Mouse (Mus musculus): ENCODE measurements around the gene Myl4. TPM values are rescaled to one million over a fixed set of nuclear protein-coding genes. Genes with fewer than 3 reads are reported as not detected.

The Myl4 gene
- polyA plus RNA-seq, 1 experiment from 2014 or later: 7.1 TPM

DNA sequence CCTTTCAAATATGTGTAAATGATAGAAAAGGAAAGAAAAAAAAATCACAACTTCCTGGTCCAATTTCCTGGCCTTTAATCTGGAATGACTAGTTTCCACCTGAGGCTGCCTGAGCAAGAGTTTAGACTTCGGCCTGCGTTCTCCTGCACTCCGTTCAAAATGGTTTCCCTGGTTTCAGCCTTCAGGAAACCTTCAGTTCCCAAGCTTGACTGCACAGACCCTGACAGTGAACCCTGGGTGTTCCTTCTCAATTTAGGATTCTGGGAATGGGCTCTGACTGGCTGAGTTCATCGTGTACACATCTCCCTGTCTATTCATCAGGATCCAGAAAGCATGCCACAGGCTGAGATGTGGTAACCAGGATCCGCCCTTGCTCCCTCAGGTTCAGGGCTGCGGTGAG lies 53.7 kb downstream of the Myl4 start:
- no peak for TF ChIP-seq CTCF (IDR thresholded peaks at IDR 0.05; ENCODE audit: low read depth)
- no peak overlapping the region for H3K4me2 ChIP-seq (replicated peaks; ENCODE audit: low read depth)
- 0 out of 2 replicates have a peak, but pooled peaks cover 3% of the 10 kb centered on the region for H3K4me1 ChIP-seq (replicated peaks; ENCODE audit: control insufficient read depth, insufficient read depth, low read length)
- no peaks in the 10 kb centered on the region for H3K36me3 ChIP-seq (ENCODE audit: control insufficient read depth, insufficient read depth)
- no peaks in the 10 kb centered on the region; the same call in 1 of the 2 replicates for H3K27me3 ChIP-seq (replicated peaks; ENCODE audit: control insufficient read depth, insufficient read depth, low read length)
- WGBS: 41% methylated on average over 6 of the region's 6 CpGs
- H3K4me3 ChIP-seq (ENCODE audit: low read depth, low read length): no peak overlapping the region
- H3K27ac ChIP-seq (ENCODE audit: low read depth, low read length): no peak overlapping the region
- H3K9ac ChIP-seq (ENCODE audit: low read depth, low read length): no peak overlapping the region
- no peak for ATAC-seq
- H3K9me3 ChIP-seq (ENCODE audit: control insufficient read depth): no peaks in the 10 kb centered on the region

DNA sequence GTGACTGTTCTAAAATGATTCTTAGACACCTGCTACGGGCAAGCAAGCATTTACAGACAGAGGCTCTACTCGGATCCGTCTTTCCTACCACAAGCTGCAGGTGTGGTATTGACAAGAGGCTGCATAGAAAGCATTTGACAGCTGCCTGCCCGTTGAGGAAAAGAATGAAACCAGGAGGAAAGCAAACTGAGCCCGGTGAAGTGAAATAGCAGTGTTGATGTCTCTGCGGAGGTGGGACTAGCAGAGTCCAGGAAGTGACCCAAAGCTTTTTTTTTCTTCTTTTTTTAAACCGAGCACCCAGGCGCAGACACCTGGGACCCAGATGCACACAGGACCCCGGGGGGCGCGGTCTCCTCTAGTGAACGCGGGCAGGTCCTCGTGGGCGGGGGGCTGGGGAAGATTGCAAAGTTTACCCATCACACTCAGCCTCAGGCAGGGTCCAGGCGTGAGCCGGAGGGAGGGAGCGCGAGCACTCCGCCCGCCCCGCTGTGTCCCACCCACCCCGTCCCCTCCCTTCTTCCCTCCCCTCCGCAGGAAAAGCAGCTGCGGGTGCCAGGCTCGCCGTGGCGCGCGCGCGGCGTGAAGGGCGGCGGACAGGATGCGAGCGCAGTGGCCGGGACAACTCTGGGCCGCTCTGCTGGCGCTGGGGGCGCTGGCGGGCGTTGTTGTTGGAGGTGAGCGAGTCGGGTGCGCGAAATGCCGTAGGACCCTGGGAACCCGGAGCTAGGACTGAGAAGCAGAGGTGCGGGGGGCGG lies 57.2 kb downstream of the Myl4 start, which contains the start of gene Itgb3:
Itgb3 (plus strand) TSS at position 510 of the 755 bp plus-strand sequence.
- Histone ChIP-seq H3K9me3 (ENCODE audit: control insufficient read depth) (no peaks in the 10 kb centered on the region), H3K4me3 (ENCODE audit: low read depth, low read length) (peak within 1 kb of the TSS; percentile 47), H3K27me3 (replicated peaks; ENCODE audit: control insufficient read depth, insufficient read depth, low read length) (peaks cover 11% of the 10 kb centered on the region), H3K4me1 (replicated peaks; ENCODE audit: control insufficient read depth, insufficient read depth, low read length) (0 out of 2 replicates have a peak, but pooled peaks cover 3% of the 10 kb centered on the region), H3K27ac (ENCODE audit: low read depth, low read length) (peak within 1 kb of the TSS; percentile 64), H3K36me3 (ENCODE audit: control insufficient read depth, insufficient read depth) (no peaks in the 10 kb centered on the region), H3K4me2 (replicated peaks; ENCODE audit: low read depth) (peak within 1 kb of the TSS; percentile 90), H3K9ac (ENCODE audit: low read depth, low read length) (peak within 1 kb of the TSS; percentile 50)
- WGBS: 1% methylated on average over 50 of the region's 51 CpGs
- peak; percentile 71 for TF ChIP-seq CTCF (IDR thresholded peaks at IDR 0.05; ENCODE audit: low read depth)
- peak; percentile 73 for ATAC-seq

DNA sequence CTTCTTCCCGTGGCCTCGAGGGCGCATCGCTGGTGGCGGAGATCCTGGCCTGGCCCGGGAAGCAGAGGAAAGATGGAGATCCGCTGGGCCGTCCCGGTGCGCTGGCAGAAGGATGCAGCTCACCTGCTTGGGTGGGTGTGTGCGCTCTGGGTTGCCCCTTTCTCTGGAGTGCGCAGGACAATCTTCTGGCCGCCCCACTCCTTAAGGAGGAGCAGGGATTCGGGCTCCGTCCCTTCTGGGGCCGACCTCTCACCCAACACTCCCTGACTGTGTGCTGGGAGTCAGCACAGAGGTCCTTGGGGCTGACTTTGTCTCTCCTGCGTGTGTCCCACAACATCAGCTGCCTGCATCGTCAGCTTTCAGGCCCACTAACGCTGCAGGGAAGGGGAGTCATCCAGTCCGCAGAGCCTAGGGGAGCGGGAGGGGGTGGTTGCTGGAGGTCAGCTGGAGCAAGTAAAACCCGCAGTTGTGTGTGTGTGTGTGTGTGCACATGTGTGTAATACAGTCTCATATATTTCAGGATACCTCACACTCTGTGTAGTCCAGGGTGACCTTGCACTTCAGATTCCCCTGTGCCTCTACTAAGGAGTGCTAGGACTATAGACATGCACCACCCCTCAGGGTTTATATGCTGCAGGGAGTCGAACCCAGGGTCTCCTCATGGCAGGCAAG lies 57.9 kb downstream of the Myl4 start:
- H3K36me3 ChIP-seq (ENCODE audit: control insufficient read depth, insufficient read depth): no peaks in the 10 kb centered on the region
- TF ChIP-seq CTCF (IDR thresholded peaks at IDR 0.05; ENCODE audit: low read depth): no peak
- H3K27me3 ChIP-seq (replicated peaks; ENCODE audit: control insufficient read depth, insufficient read depth, low read length): peaks cover 11% of the 10 kb centered on the region
- no peaks in the 10 kb centered on the region for H3K9me3 ChIP-seq (ENCODE audit: control insufficient read depth)
- H3K4me3 ChIP-seq (ENCODE audit: low read depth, low read length): peak overlapping the region; percentile 47
- ATAC-seq: no peak
- 2% methylated on average over 21 of the region's 23 CpGs for WGBS
- H3K27ac ChIP-seq (ENCODE audit: low read depth, low read length): peak overlapping the region; percentile 64
- 0 out of 2 replicates have a peak, but pooled peaks cover 3% of the 10 kb centered on the region for H3K4me1 ChIP-seq (replicated peaks; ENCODE audit: control insufficient read depth, insufficient read depth, low read length)
- H3K9ac ChIP-seq (ENCODE audit: low read depth, low read length): peak overlapping the region; percentile 50
- H3K4me2 ChIP-seq (replicated peaks; ENCODE audit: low read depth): peak overlapping the region; percentile 90

DNA sequence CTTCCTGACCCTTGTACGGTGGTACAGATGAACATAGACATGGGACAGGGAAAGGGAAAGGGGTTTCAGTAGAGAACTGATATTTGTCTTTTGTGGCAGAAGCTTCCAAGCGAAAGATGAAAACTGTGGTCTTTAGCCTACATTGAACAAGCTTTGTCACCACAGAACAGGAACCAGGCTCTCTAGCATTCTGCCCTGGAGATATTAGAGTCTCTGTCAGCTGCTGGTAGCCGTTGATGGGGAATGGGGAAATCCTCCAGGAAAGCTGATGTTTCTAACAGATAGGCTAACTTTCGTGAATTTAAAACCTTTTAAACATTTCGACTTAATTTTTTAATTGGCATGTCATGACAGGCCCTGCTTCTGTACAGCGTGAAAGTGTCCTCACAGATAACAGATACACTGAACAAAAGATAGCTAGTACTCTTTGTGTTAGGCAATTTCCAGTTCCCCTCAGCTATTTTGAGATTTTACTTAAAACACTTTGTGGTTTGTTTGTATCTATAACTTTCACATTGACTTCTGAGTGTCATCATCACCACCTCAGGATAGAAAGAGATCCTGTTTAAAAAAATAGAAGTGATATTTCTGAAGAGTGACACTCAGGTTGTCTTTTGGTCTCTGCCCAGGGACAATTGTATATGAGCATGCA lies 58.7 kb downstream of the Myl4 start:
- Histone ChIP-seq H3K27me3 (replicated peaks; ENCODE audit: control insufficient read depth, insufficient read depth, low read length) (peaks cover 11% of the 10 kb centered on the region), H3K4me3 (ENCODE audit: low read depth, low read length) (peak overlapping the region; percentile 47; the same call in 1 of the 2 replicates), H3K27ac (ENCODE audit: low read depth, low read length) (no peak overlapping the region), H3K36me3 (ENCODE audit: control insufficient read depth, insufficient read depth) (no peaks in the 10 kb centered on the region), H3K9ac (ENCODE audit: low read depth, low read length) (no peak overlapping the region), H3K4me2 (replicated peaks; ENCODE audit: low read depth) (peak overlapping the region; percentile 90), H3K9me3 (ENCODE audit: control insufficient read depth) (no peaks in the 10 kb centered on the region), H3K4me1 (replicated peaks; ENCODE audit: control insufficient read depth, insufficient read depth, low read length) (0 out of 2 replicates have a peak, but pooled peaks cover 3% of the 10 kb centered on the region)
- no peak for ATAC-seq
- TF ChIP-seq CTCF (IDR thresholded peaks at IDR 0.05; ENCODE audit: low read depth): no peak
- WGBS: 69% methylated on average over 6 of the region's 6 CpGs

DNA sequence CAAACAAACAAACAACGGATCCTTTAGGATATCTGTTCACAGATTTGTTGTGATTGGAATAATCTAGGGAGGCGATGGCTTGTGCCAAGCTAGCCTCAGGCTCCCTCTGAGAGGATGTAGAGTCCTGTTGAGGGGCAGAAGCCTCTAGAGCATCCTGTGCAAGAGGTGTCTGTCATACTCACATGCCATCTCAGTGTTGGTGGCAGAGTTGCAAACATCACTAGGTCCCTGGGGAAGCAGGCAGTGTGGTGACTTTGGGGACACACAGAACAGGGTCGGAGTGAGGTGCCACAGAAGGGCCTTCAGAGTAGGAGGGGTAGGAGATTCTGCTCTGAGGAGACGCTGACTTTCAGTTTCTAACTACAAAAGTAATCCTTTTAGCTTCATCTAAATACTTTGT lies 59.3 kb downstream of the Myl4 start:
- no peak overlapping the region for H3K4me3 ChIP-seq (ENCODE audit: low read depth, low read length)
- no peak overlapping the region for H3K9ac ChIP-seq (ENCODE audit: low read depth, low read length)
- no peak for TF ChIP-seq CTCF (IDR thresholded peaks at IDR 0.05; ENCODE audit: low read depth)
- H3K27me3 ChIP-seq (replicated peaks; ENCODE audit: control insufficient read depth, insufficient read depth, low read length): peaks cover 11% of the 10 kb centered on the region
- 63% methylated on average over 4 of the region's 4 CpGs for WGBS
- no peaks in the 10 kb centered on the region for H3K36me3 ChIP-seq (ENCODE audit: control insufficient read depth, insufficient read depth)
- H3K4me1 ChIP-seq (replicated peaks; ENCODE audit: control insufficient read depth, insufficient read depth, low read length): 0 out of 2 replicates have a peak, but pooled peaks cover 3% of the 10 kb centered on the region
- ATAC-seq: no peak
- H3K27ac ChIP-seq (ENCODE audit: low read depth, low read length): no peak overlapping the region
- H3K9me3 ChIP-seq (ENCODE audit: control insufficient read depth): no peaks in the 10 kb centered on the region
- peak overlapping the region; percentile 35 for H3K4me2 ChIP-seq (replicated peaks; ENCODE audit: low read depth)
